Mouse (Mus musculus) kidney, postnatal 0 days (tissue): ENCODE measurements around the gene Emp3. TPM values are rescaled to one million over a fixed set of nuclear protein-coding genes. Genes with fewer than 3 reads are reported as not detected.
"Not testable (repeated sequence)": the region's sequence is repeated elsewhere in the genome, so short reads cannot be mapped to it uniquely, and the experiment has no call there.

ENCODE experiments used
- ATAC-seq: fragments of 200-750 bp; cut with Nextera tagmentation; replicated peaks from 2 replicates; pipeline ENCODE4 v1.8.0; 2017; ENCODE audit warnings: low read depth, moderate number of reproducible peaks, moderate TSS enrichment, moderate library complexity; ENCODE audit not compliant: low FRiP score
- DNase-seq: peaks from one replicate; pipeline ENCODE4 v3.0.0-alpha.2; 2016; ENCODE audit warnings: low spot score
- H3K27ac ChIP-seq: fragments of 300-500 bp; sonication (generic); 2 replicates; pipeline ENCODE4 v1.5.1; 2014; ENCODE audit warnings: mild to moderate bottlenecking
- H3K27me3 ChIP-seq: fragments of 300-500 bp; sonication (generic); 2 replicates; pipeline ENCODE4 v1.6.1; 2014; ENCODE audit warnings: low read length, mixed read lengths; ENCODE audit not compliant: insufficient read depth
- H3K36me3 ChIP-seq: fragments of 300-500 bp; sonication (generic); 2 replicates; pipeline ENCODE4 v1.6.1; 2014; ENCODE audit warnings: low read length, mixed read lengths; ENCODE audit not compliant: insufficient read depth
- H3K4me1 ChIP-seq: fragments of 300-500 bp; sonication (generic); replicated peaks from 2 replicates; pipeline ENCODE4 v1.6.1; 2014; ENCODE audit warnings: antibody characterized with exemption, low read length, mixed read lengths; ENCODE audit not compliant: insufficient read depth
- H3K4me2 ChIP-seq: fragments of 300-500 bp; sonication (generic); 2 replicates; pipeline ENCODE4 v1.6.1; 2014; ENCODE audit warnings: mild to moderate bottlenecking, low read length, moderate library complexity, mixed read lengths
- H3K4me3 ChIP-seq: fragments of 300-500 bp; sonication (generic); replicated peaks from 2 replicates; pipeline ENCODE4 v1.5.1; 2014; ENCODE audit warnings: low read depth, low read length
- H3K9ac ChIP-seq: fragments of 300-500 bp; sonication (generic); 2 replicates; pipeline ENCODE4 v1.6.1; 2014; ENCODE audit warnings: low read depth, low read length
- H3K9me3 ChIP-seq: fragments of 300-500 bp; sonication (generic); replicated peaks from 2 replicates; pipeline ENCODE4 v1.6.1; 2016; ENCODE audit warnings: low read length, inconsistent platforms, mixed read lengths
- CTCF ChIP-seq: IDR thresholded peaks from 2 replicates; pipeline ENCODE4 v1.5.1; 2016; ENCODE audit warnings: antibody characterized with exemption, low read depth, mild to moderate bottlenecking, moderate library complexity
- WGBS: fragments of 180-500 bp; shearing (Covaris S2); extraction: QIAGEN DNeasy Blood & Tissue Kit; methylation state at CpG from one replicate; pipeline ENCODE4 v1.1.7; 2014; 5-methylcytosine and 5-hydroxymethylcytosine counted together
- polyA plus RNA-seq: library from polyadenylated mRNA; unstranded; fragments of >200 nt; fragmentation: Nextera tagmentation; extraction: Ambion mirVana; gene quantifications from 2 replicates; pipeline ENCODE4 v1.2.1, GENCODE M21; 2015

Gene Emp3
- polyA plus RNA-seq: 170 and 171 TPM in 2 replicates

DNA sequence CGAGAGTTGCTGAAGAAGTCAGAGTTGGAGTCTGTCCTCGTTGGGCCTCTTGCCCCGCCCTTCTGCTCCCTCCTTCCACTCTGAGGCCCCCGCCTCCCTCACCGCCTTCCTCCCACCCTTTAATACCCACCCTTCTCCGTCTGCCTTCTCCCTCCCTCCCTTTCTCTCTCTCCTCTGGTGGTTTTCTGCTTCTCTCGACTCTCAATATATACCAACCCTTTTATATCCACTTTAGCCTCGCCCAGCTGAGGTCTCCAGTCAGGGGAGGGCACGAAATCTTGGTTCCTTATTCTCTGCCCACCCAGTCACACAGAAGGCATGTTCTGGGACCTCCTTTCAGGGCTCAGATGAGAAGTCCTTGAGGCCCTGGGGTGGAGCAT lies at the start of gene Emp3:
Gene Emp3, minus strand, starts transcription at position 163 of the 380 bp plus-strand sequence.
- Histone ChIP-seq H3K36me3 (no peaks in the 10 kb centered on the region), H3K9me3 (no peaks in the 10 kb centered on the region), H3K4me3 (peak within 1 kb of the TSS; percentile 49), H3K27me3 (no peaks in the 10 kb centered on the region), H3K4me1 (peaks cover 41% of the 10 kb centered on the region), H3K27ac (peak within 1 kb of the TSS; percentile 90), H3K9ac (peak within 1 kb of the TSS; percentile 60), H3K4me2 (peak within 1 kb of the TSS; percentile 64)
- peak; percentile 86 for DNase-seq
- 17% methylated on average over 9 of the region's 9 CpGs for WGBS
- ATAC-seq: no peak
- TF ChIP-seq CTCF: no peak

DNA sequence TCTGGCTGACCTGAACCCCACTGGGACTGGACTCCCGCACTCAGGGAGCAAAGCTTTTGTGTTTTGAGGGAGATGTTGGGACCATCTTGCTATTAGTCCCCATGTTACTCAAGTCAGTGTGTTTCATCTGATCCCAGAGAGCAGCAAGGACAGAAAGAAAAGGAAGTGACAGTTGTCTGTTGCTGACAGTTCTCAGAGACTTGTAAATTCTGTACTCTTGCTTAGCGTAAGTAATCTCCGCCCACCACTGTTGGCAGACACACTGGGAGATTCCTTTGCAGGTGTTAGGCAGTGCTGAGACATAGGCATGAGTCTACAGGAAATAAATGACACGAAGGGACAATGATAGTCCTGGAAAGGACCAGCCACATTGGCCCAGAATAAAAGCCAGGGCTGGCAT lies 35.4 kb upstream of the Emp3 start:
- no peak overlapping the region for H3K4me3 ChIP-seq
- ATAC-seq (no peak), DNase-seq (no peak)
- no peaks in the 10 kb centered on the region for H3K27me3 ChIP-seq
- no peaks in the 10 kb centered on the region for H3K4me1 ChIP-seq
- H3K27ac ChIP-seq: no peak overlapping the region
- H3K9ac ChIP-seq: no peak overlapping the region
- no peaks in the 10 kb centered on the region for H3K9me3 ChIP-seq
- H3K4me2 ChIP-seq: no peak overlapping the region
- no peaks in the 10 kb centered on the region for H3K36me3 ChIP-seq
- WGBS: 54% methylated on average over 4 of the region's 4 CpGs
- TF ChIP-seq CTCF: no peak

DNA sequence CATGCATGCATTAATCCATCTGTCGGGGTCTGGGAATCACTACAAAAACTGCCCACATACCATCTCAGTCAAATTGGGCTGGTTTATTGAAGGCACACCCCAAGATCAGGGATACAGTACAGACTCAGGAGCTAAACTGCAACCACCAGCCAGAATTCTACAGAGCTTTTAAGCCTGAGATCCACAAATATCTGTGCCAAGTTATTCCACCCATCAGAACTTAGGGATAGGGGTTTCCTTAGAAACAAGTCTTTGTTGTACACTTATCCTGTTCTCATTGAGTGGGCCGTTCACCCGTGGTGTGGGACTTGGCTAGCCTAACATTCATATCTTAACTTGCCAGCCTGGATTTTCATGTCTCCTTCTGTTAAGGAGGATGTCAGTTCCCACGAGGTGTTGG lies 27.9 kb upstream of the Emp3 start:
- Histone ChIP-seq H3K27ac (no peak overlapping the region), H3K9ac (no peak overlapping the region), H3K27me3 (no peaks in the 10 kb centered on the region), H3K4me3 (no peak overlapping the region), H3K9me3 (no peaks in the 10 kb centered on the region), H3K4me1 (no peaks in the 10 kb centered on the region), H3K4me2 (no peak overlapping the region), H3K36me3 (0 out of 2 replicates have a peak, but pooled peaks cover 4% of the 10 kb centered on the region)
- 83% methylated on average over 4 of the region's 4 CpGs for WGBS
- ATAC-seq (no peak), DNase-seq (no peak)
- no peak for TF ChIP-seq CTCF

DNA sequence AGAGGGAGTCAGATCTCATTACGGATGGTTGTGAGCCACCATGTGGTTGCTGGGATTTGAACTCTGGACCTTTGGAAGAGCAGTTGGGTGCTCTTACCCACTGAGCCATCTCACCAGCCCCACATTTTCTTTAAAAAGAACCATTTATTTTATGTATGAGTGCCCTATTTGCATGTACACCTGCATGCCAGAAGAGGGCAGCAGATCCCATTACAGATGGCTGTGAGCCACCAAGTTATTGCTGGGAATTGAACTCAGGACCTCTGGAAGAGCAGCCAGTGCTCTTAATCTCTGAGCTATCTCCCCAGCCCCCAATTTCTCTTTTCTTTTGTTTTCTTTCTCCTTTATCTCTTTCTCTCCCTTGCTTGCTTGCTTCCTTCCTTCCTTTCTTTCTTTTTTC lies 22.1 kb upstream of the Emp3 start:
- not testable (repeated sequence) for H3K4me1 ChIP-seq, H3K36me3 ChIP-seq, ATAC-seq, H3K9ac ChIP-seq, H3K4me3 ChIP-seq, H3K4me2 ChIP-seq, DNase-seq, H3K9me3 ChIP-seq, H3K27ac ChIP-seq, H3K27me3 ChIP-seq
- TF ChIP-seq CTCF: peak; percentile 66
- WGBS: 40% methylated on average over 1 of the region's 1 CpGs

DNA sequence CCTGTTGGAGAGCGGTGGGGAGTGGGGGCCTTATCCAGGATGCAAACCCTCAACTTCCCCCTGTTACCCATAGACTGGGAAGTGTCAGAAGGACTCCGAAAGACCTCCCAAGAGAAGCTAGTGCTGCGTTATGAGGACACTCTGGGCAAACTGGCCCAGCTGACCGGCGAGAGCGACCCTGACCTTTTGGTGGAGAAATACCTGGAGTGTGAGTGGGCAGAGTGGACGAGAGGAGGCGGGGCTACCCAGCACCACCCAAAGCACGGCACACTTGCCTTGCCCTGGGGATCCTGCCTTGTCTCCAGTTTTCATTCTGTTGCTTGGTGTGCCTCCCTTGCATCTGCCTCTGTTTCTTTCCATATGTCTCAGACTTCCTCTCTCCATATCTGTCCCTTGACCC lies 20.8 kb upstream of the Emp3 start:
- H3K4me3 ChIP-seq: no peak overlapping the region
- H3K27me3 ChIP-seq: no peaks in the 10 kb centered on the region
- H3K27ac ChIP-seq: no peak overlapping the region
- H3K9me3 ChIP-seq: no peaks in the 10 kb centered on the region
- DNase-seq: no peak
- 0 out of 2 replicates have a peak, but pooled peaks cover 4% of the 10 kb centered on the region for H3K36me3 ChIP-seq
- no peaks in the 10 kb centered on the region for H3K4me1 ChIP-seq
- no peak for ATAC-seq
- H3K4me2 ChIP-seq: no peak overlapping the region
- TF ChIP-seq CTCF: no peak
- no peak overlapping the region for H3K9ac ChIP-seq
- 88% methylated on average over 9 of the region's 9 CpGs for WGBS

DNA sequence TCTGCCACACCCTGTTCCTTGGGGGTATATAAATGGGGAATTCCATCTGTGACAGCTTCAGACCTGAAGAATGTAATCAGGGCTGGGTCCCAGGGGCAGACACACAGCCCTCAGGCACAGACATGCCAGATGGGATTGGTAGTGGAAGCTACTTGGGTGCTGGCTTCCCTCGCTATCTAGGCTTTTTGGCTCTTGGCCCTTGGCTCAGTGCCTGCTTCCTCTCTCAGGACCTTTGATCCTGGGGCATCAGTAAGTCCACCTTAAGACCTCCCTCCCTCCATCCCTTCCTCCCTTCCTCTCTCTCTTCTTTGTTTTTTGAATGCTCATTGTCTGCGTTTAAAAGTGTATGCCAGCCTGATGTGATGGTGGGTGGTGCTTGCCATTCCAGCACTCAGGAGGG lies 18.6 kb upstream of the Emp3 start:
- TF ChIP-seq CTCF: no peak
- ATAC-seq: no peak
- H3K27me3 ChIP-seq: no peaks in the 10 kb centered on the region

DNA sequence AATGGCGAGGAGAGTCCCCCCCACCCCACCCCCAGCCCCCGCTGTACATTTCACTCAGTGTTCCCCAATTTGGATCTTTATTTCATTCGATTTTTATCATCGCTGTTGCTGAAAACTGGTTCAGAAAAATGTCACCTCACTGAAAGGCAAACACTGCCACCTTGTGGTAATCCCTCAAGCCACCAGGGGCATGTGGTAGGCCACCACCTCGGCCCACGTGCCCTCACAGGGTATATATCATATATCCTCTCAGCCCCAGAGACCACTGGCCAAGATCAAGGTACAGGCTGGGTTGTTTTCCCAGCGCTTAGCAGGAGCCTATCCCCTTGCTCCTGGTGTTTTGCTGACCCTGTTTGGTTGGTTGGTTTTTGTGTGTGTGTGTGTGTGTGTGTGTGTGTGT lies 13.9 kb upstream of the Emp3 start:
- H3K9ac ChIP-seq: no peak overlapping the region
- H3K27ac ChIP-seq: no peak overlapping the region
- H3K4me3 ChIP-seq: no peak overlapping the region
- peak; percentile 90 for TF ChIP-seq CTCF
- H3K36me3 ChIP-seq: no peaks in the 10 kb centered on the region
- peak; percentile 80 for ATAC-seq
- no peaks in the 10 kb centered on the region for H3K9me3 ChIP-seq
- DNase-seq: peak; percentile 79
- no peaks in the 10 kb centered on the region for H3K27me3 ChIP-seq
- WGBS: 9% methylated on average over 7 of the region's 7 CpGs
- no peaks in the 10 kb centered on the region for H3K4me1 ChIP-seq
- no peak overlapping the region for H3K4me2 ChIP-seq

More for the DNA sequence above, 18.6 kb upstream of the Emp3 start:
- H3K9me3 ChIP-seq: no peaks in the 10 kb centered on the region
- H3K36me3 ChIP-seq: no peaks in the 10 kb centered on the region
- no peak overlapping the region for H3K9ac ChIP-seq
- DNase-seq: no peak
- 63% methylated on average over 2 of the region's 2 CpGs for WGBS
- no peak overlapping the region for H3K27ac ChIP-seq
- no peaks in the 10 kb centered on the region for H3K4me1 ChIP-seq
- no peak overlapping the region for H3K4me3 ChIP-seq
- no peak overlapping the region for H3K4me2 ChIP-seq

DNA sequence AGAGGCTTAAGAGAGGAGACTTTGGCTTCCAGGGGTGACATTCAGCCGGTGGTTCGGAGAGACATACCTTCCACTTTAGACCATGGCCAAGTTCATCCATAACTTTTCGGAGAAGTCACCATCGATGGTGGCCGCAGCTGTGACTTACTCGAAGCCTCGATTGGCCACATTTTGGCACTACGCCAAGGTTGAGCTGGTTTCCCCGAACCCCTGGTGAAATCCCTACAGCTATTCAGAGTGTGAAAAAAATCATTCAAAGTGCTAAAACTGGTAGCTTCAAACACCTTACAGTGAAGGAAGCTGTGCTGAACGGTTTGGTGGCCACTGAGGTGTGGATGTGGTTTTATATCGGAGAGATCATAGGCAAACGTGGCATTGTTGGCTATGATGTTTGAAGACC lies 12.6 kb upstream of the Emp3 start:
- H3K27ac ChIP-seq, H3K36me3 ChIP-seq, H3K4me2 ChIP-seq, ATAC-seq, H3K9me3 ChIP-seq, H3K27me3 ChIP-seq, H3K9ac ChIP-seq, H3K4me3 ChIP-seq, H3K4me1 ChIP-seq, DNase-seq: not testable (repeated sequence)
- 87% methylated on average over 12 of the region's 12 CpGs for WGBS
